Mouse (Mus musculus) layer of hippocampus, adult 8-10 months (tissue): ENCODE results near the gene Hsp90ab1. TPM values are rescaled to one million over a fixed set of nuclear protein-coding genes. Genes with fewer than 3 reads are reported as not detected.
A peak's percentile ranks its signal among the peaks of the same experiment; 100 is the strongest.

Experiments
- DNase-seq, 2 experiments: peaks; one replicate each; pipeline ENCODE4 v3.0.0; 2022; ENCODE audit warnings: low spot score in 2 of 2
- total RNA-seq, 4 experiments: library from RNA; stranded (reverse); gene quantifications; 2 replicates each; pipeline ENCODE4 v1.2.4; 2022

The Hsp90ab1 gene
- 1,000 to 10,000 TPM; 1,566 to 2,023 (median 1,742) TPM for total RNA-seq

DNA sequence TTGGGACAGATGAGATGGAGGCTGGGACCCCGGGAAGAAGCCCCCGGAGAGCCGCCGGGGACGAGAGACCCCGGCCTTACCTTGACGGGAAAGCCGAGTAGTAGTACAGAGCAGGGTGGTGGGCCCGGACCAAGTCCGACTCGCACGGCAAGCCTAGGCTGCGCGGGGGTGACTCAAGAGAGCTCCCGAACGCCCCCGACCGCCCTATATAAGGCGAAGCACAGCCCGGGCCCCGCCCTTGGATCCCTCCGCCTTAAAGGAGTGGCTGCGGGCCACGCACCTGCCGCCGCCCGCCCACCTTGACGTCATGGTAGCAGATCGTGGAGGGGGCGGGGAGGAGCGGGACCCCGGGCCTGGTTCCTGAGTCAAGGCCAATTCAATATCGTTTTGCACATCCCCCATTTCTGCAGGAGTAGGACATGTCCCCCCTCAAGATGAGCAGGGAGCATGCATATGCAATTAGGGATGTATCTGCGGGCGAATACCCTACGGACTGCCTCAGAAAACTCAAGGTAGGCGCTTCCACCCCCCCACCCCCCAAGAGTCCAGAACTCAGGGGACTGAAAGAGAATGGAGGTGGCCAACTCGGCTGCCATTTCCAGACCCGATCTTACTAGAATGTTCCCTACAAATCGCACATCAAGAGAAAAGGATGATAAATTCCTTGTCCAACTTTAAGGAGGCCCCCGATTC is at the start of gene Hsp90ab1:
TSS of gene Hsp90ab1 (minus strand) at position 185 of the 693 bp plus-strand sequence.
- DNase-seq: peak; percentile 96 to 99

DNA sequence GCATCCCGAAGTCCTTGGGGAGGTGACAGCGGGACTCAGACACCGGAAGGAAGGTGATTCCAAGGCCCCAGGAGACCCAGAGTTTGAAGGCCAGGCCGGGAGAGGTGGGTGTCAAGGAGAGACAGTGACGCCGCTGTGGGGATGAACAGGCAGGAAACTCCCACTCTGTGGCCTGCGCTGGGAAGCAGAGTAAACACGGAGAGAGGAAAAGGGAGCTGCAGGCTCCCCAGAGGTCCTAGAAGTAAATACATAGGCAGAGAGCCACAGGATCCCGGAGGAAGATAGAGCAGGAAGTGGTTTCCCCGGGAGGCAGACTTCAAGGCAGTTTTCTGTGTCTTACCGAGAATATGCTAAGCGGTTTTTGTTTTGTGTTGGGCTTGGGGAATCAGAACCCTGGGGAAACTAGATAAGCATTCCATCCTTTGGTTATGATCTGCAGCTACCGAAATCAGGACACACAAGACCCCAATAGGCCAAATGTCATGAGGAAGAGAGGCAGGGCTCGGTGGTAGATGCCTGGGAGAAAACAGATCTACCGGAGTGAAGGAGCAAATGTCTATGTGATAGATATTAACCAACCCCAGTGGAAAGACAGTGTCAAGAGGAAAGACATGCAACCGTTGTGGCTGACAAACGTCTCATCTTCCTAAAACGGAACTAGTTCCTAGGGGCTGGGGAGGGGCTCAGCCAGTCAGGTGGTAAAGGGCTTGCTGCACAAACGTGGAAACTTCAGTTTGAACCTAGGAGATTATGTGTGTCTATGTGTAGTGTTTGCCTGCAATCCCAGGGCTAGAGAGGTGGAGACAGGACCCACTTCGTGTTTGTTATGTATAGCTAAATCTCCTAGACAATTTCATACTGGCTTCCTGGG is 46.5 kb upstream of the Hsp90ab1 start:
- DNase-seq: no peak

DNA sequence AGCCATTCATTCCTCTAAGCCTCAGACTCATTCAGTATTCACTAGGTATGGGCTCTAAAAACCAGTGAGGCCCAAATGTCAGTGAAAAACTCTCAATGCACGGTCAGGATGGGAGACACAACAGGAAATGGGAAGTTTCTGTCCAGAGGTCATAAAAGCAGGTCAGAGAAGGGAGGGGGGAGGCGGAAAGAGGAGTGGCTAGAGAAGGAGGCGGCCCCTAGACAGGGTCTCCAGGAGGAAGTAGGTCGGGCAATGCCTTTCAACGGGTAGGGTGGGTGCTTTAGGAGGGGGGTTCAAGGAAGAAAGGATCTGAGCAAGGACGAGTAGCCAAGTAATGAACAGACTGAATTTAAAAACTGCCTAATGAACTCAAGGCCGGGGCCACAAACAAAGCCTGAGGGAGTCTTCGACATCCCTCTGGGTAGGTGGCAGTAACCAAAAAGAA is 45.9 kb upstream of the Hsp90ab1 start:
- DNase-seq: no peak

DNA sequence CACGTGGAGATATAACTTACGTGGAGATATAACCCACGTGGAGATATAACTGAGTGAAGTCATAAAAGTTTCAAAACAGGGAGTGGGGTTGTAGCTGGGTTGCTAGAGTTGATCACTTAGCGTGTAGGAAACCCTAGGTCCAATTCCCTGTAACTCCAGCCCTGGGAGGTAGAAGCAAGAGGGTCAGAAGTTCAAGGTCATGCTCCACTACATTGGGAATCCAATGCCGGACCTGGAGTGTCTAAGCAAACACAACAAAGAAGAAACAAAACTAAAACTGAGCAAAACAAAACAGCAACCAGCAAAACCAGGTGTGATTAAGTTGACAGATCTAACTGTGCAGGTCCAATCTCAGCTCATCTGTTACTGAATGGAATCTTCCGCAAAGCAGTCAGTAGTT is 44.6 kb upstream of the Hsp90ab1 start:
- no peak for DNase-seq

DNA sequence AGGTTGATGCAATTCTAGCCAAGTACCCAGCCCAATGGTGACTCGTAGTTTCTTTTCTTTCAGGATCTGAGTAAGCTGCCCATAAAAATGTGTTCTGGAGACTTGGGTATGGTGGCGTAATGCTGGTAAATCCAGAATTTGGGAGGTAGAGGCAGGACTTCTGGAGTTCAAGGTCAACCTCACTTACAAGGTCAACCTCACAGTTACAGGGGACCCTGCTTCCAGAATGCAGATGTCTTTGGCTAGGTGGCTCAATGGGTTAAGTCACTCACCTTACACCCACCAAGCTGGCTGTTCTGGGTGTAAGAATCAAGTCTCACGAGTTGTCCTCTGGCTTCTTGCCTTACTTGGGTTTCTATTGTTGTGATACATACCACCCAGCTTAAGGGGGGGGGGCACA is 43.6 kb upstream of the Hsp90ab1 start:
- no peak for DNase-seq

DNA sequence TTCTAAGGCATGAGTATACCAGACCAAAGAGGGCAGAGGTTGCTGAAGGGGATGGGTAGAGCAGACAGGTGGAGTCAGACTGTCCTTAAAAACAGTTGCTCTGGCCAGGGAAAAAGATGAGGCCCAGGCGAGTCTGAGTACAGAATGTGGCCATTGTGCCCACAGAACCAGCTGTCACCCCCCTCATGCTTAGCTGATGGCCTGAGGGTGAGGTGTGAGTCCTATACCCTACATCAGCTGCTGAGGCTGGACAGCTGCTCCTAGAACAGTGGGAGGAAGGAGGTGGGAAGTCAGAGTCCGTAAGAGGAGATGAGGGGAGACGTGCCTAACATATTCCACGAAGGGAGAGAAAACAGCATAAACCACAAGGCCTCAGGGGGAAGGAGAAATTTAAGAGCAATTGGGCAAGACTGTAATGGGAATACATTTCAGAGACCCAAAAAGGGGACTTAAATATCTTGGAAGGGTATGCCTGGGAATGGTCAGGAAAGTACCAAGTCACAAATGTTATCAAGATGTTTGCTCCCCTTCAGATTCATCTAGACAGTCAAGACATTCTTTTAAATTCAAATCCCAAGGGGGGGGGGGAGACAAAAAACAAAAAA is 43.1 kb upstream of the Hsp90ab1 start:
- DNase-seq: no peak

DNA sequence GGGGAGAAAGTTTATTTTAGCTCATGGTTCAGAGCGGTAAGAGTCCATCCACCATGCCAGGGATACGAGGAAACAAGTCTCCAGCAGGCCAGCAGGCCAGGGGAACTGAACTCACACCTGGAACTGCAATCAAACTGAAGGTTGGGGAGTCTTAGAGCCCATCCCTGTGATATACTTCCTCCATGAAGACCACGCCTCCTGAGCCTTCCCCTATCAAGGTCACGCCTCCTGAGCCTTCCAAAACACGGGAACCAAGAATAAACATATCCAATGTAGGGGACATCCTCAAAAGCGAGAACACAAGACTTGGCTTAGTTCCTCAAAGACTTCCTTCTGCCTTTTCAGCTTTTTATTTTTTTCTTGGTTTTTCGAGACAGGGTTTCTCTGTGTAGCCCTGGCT is 39.9 kb upstream of the Hsp90ab1 start:
- no peak for DNase-seq

DNA sequence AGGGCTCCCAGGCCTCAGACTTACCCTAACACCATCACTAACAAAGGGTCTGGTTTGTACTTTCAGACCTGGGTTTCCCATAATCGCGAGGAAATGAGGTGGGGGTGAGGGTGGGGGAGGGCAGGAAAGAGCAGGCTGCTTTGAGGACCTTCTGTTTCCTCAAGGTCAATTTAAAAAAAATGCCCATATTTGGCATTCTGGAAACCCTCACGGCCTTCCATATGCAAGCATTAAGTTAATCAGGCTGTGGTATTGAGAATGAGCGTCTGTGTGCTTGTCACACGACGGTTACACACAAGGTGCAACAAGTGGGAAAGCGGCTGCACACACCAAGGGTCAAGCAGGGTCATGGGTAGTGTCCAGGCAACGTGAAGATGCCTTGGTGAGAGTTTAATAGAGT is 38.9 kb upstream of the Hsp90ab1 start:
- no peak for DNase-seq

DNA sequence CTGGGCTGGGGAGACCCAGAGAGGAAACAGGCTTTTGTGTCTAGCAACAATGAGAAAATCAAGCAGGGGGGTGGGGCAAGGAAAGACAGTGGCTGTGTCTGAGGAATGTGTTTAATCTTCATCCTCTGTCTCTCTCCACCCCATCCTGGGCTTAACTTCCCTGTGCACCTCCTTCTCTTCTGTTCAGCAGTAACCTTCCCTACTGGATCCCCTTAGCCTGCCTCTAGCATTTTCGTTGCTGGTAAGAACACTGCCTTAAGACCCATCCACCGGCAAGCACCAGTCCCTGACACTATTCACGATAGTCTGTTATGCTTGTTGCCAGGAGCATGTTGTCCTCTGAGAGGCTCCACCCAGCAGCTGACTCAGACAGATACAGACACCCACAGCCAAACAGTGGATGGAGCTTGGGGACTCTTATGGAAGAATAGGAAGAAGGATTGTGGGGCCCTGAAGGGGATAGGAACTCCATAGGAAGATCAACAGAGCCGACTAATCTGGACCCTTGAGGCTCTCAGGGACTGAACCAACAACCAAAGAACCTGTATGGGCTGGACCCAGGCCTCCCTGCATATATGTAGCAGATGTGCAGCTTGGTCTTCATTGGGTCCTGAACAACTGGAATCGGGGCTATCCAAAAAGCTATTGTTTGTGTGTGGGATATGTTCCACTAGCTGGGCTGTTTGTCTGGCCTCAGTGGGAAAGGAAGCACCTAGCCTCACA is 37.2 kb upstream of the Hsp90ab1 start:
- no peak for DNase-seq

DNA sequence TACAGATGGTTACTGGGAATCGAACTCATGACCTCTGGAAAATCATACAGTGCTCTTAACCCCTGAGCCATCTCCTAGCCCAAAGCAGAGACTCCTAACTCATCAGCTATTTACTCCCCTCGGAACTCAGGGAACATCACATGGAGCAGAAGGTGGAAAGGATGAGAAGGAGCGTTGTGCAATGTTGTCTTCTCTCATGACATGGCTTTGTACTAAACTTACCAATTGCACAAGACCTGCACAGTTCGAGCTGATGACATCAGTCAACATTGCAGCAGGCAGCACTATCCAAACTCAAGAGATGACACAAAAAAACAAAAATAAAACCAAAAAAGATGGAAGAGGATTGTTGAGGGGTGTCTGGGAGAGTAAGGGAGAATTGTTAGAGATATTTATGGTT is 35.3 kb upstream of the Hsp90ab1 start:
- DNase-seq: no peak

DNA sequence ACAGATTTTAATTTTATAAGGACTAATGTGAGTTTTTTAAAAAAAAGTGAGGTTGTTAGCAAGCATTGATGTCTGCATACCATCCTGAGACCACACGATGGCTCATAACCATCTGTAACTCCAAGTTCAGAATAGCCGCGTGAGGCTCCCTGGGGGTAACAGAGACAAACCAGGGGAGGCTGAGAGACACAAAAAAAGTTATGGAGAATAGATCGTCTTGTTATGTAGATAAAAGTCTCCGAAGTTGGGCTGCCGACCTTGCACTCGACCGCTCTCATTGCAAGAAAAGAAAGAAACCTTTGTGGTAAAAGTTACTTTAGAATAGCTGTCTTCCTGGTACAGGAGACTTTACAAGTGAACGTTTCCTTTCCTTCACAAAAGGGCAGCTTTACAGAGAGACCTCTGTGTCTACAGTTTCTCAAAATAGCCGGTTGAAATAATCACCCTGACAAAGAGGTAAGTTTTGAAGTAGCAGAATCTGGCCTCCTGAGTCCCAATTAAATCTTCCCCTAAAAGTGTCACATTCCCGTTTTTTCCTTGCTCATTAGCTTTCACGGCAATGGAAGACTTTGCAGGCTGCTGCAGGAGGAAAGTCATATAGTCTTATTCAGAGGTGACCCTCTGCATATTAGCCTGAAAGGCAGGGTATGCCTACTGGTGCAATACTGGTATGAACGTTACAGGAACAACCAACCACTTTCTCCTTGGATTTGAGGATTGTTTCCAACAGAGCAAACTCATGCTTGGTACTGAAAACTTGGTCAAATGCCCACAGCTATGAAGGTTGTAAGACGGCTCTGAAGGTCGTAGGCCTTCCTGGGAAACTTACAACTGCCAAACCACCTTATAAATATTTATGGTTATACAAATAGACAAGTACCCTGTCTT is 34.2 kb upstream of the Hsp90ab1 start:
- DNase-seq: no peak

DNA sequence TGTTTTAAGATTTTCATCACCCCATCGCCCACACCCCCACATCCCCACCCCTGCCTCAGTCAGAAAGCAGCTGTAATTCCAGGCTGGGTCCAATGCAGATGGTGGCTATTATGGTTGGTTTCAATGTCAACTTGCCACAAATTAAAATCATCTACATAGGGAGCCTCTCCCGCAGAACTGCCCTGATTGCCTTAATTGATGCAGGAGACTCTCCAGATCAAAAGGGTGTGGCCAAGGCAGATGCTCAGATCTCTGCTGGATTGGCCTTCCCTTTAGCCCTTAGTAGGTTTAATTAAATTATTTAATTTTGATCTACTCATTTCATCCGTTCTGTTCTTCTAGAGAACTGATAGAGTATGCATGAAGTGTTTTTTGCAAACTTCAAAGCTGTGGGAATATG is 29.9 kb upstream of the Hsp90ab1 start:
- DNase-seq: no peak

DNA sequence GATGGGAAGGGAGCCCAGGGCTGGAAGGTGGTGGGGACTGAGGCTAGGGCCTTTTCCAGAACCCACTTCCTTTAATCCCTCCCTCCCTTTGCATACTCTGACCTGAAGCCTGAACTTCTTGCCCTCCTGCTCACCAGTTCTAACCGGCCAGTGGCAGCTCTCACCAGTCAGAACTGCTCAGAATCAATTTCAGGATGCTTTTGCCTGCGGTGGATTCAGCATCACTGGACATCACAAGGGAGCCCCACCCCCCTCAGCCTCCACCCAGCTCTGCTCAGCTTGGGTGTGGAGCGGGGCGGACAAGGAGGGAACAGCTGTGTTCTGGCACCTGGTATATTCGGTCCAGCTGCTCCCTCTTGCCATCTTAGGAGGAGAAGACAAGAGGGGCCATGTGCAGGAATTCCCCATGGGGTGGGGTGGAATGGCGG is 28.8 kb upstream of the Hsp90ab1 start, which contains the start of gene Mymx:
TSS of gene Mymx (minus strand) at position 226 of the 428 bp plus-strand sequence.
- DNase-seq: no peak

DNA sequence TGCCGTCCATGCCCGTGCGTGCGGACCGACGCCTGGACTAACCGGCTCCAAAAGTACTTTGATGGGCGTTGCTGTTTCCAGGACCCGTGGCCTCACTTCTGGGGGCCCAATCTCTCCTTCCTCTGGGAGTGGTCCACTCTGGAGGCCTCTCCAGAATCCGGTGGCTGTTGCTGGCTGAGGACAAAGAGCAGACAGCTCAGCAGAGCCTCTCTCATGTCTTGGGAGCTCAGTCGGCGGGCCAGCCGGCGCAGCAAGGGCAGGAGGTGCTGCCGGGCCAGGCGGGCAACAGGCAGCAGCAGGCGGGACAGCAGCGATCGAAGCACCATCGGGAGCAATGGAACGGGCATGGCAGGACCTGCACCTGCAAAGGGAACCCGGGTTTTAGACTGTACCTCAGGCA is 28.3 kb upstream of the Hsp90ab1 start:
- no peak for DNase-seq

DNA sequence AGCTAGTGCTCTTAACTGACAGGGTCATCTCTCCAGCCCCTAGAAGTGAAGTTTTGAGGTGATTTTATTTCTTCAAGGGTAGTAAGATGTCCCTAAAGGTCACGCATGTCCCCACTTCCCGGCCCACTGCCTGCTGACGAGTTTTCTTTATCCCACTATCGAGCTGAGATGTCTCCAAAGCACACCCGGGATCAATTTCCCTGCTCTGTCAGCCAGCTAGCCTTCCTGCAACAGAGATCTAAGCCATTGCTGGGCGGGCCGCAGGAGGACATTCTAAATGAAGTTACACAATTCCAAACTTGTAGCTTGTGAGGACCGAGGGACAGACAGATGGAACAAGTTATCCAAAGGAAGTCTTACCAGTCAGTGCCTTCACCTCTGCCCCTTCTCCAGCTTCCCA is 27.2 kb upstream of the Hsp90ab1 start:
- DNase-seq: no peak

DNA sequence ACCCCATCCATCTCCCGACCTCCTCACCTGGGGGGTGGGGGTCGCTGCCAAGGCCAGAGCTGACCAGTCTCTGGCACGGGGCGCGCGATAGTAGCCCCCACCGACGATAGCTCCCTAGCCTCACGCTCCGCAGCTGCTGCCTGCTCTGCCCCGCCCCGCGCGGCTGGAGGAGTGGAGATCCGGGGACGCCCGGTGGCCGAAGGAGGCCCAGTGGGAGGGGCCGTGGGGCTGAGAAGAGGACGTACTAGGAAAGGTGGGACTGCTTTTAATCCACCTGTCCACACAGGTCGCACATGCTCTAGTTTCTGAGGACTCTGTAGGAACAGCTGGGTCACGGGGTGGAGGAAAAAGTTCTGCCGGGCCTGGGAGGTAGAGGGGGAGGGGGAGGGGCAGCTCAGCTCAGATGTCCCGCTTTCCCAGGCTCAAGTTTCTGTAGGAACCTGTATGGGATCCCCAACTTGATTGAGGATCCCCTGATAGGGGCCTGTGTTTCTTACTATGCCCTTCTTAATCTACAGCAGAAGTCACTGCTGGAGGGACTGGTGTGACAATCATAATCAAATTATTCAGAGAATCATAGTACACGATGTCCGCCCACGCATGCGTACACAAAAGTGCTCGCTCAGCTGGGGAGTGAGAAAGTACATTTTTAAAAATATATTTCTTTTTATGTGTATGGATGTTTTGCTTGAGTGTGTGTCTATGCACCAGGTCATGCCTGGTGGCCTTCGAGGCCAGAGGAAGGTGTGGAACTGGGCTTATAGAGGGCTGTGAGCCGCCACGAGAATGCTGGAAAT is 26.6 kb upstream of the Hsp90ab1 start, which contains the start of gene Slc29a1:
TSS of gene Slc29a1 (minus strand) at position 161 of the 797 bp plus-strand sequence.
- no peak for DNase-seq

DNA sequence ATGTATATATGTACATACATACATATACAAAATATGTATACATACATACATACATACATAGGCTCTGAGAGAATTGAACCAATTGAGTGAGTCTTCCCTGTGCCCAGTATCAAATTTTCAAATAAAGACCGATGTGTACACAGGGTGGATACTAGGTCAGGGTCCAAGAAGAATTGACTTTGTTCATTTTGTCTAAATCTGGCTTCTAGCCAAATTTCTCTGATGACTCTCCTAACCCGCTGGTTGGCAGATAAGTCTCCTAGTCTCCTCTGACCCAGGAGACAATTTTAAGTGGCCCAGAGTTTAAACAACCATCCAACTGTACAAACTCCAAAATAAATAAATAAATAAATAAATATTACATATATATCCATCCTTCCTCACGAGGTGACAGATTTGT is 25.8 kb upstream of the Hsp90ab1 start:
- no peak for DNase-seq

DNA sequence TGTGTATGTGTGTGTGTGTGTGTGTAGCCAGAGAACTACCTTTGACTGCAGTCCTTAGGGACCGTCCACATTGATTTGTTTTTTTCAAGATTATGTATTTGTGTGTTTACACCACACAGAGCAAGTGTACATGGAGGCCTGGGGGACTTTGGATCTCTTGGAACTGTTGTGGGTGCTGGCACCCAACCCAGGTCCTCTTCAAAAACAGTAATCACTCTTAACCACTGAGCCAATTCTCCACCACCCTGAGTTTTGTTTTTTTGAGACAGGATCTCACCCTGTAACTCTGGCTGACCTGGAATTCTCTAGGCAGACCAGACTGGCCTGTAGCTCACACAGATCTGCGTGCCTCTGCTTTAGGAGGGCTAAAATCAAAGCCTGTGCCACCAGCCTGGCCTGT is 25.3 kb upstream of the Hsp90ab1 start:
- no peak for DNase-seq

DNA sequence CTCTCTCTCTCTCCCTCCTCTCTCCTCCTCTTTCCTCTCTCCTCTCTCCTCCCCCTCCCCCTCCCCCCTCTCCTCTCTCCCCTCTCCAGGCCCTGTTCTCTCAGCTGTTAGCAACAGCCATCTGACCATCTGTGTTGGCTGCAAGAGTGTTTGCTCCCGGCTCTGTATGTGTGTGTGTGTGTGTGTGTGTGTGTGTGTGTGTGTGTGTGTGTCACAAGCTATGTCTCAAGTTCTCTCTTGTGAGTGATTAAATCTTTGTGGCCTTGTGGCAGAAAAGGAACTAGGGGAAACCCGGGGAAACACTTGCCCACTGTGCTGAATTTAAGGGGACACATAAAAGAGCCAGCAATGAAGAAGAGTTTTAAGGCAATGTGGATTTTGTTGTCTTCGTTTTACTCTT is 24.7 kb upstream of the Hsp90ab1 start:
- no peak for DNase-seq
